Mouse (Mus musculus) right cerebral cortex, postnatal 4 days (tissue): ENCODE measurements around the gene E330017A01Rik.
"Not testable (repeated sequence)": the region's sequence is repeated elsewhere in the genome, so short reads cannot be mapped to it uniquely, and the experiment has no call there.

ENCODE experiments used
- DNase-seq: peaks from one replicate; pipeline ENCODE4 v3.0.0-alpha.2; 2022

Gene E330017A01Rik

GRCm38 (mm10) chr16:58638689-58639175 is at the start of gene E330017A01Rik:
E330017A01Rik (minus strand) TSS chr16:58638739.
- no peak for DNase-seq

- DNase-seq: no peak
Observed at GRCm38 (mm10) chr16:58685548-58686537, 47.3 kb upstream of the E330017A01Rik start.

GRCm38 (mm10) chr16:58684537-58684936 is 46.0 kb upstream of the E330017A01Rik start:
- DNase-seq: no peak

GRCm38 (mm10) chr16:58683911-58684310 is 45.4 kb upstream of the E330017A01Rik start:
- DNase-seq: no peak

- DNase-seq: no peak
Observed at GRCm38 (mm10) chr16:58682870-58683269, 44.3 kb upstream of the E330017A01Rik start.

GRCm38 (mm10) chr16:58682046-58682445 is 43.5 kb upstream of the E330017A01Rik start:
- DNase-seq: no peak

GRCm38 (mm10) chr16:58678660-58679059 is 40.1 kb upstream of the E330017A01Rik start:
- DNase-seq: no peak

- no peak for DNase-seq
Observed at GRCm38 (mm10) chr16:58677491-58677890, 39.0 kb upstream of the E330017A01Rik start.

- DNase-seq: no peak
Observed at GRCm38 (mm10) chr16:58676633-58677032, 38.1 kb upstream of the E330017A01Rik start.

- no peak for DNase-seq
Observed at GRCm38 (mm10) chr16:58676156-58676555, 37.6 kb upstream of the E330017A01Rik start.

- no peak for DNase-seq
Observed at GRCm38 (mm10) chr16:58675256-58675655, 36.7 kb upstream of the E330017A01Rik start.

- DNase-seq: no peak
Observed at GRCm38 (mm10) chr16:58673811-58674410, 35.4 kb upstream of the E330017A01Rik start.

- DNase-seq: no peak
Observed at GRCm38 (mm10) chr16:58672396-58672795, 33.9 kb upstream of the E330017A01Rik start.

- no peak for DNase-seq
Observed at GRCm38 (mm10) chr16:58671212-58671985, 32.9 kb upstream of the E330017A01Rik start.

GRCm38 (mm10) chr16:58670643-58671042 is 32.1 kb upstream of the E330017A01Rik start:
- DNase-seq: no peak

- peak; percentile 71 for DNase-seq
Observed at GRCm38 (mm10) chr16:58669917-58670630, 31.5 kb upstream of the E330017A01Rik start, which contains the start of gene Cpox. Cpox (plus strand) TSS chr16:58670292.

GRCm38 (mm10) chr16:58669264-58669663 is 30.7 kb upstream of the E330017A01Rik start:
- DNase-seq: no peak

- no peak for DNase-seq
Observed at GRCm38 (mm10) chr16:58668586-58668985, 30.0 kb upstream of the E330017A01Rik start.

- not testable (repeated sequence) for DNase-seq
Observed at GRCm38 (mm10) chr16:58666681-58667080, 28.1 kb upstream of the E330017A01Rik start.

GRCm38 (mm10) chr16:58665137-58665536 is 26.6 kb upstream of the E330017A01Rik start:
- DNase-seq: not testable (repeated sequence)

- DNase-seq: no peak
Observed at GRCm38 (mm10) chr16:58663816-58664215, 25.3 kb upstream of the E330017A01Rik start.

GRCm38 (mm10) chr16:58663021-58663420 is 24.5 kb upstream of the E330017A01Rik start:
- DNase-seq: no peak
